Mouse (Mus musculus) fat pad, adult 2 months (tissue): ENCODE data around the gene Fam168a.
"Not testable (repeated sequence)": the region's sequence is repeated elsewhere in the genome, so short reads cannot be mapped to it uniquely, and the experiment has no call there.

Experiments used
- DNase-seq: peaks from one replicate; pipeline ENCODE4 v3.0.0-alpha.2; 2011; ENCODE audit warnings: low read depth, low spot score; ENCODE audit errors: extremely low read depth

Fam168a gene

GRCm38 (mm10) chr7:100837701-100838100, 131.3 kb downstream of the Fam168a start:
- DNase-seq, result no peak

- DNase-seq, result no peak
These were observed 133.4 kb downstream of the Fam168a start for GRCm38 (mm10) chr7:100839632-100840402.

GRCm38 (mm10) chr7:100840906-100841305, 134.5 kb downstream of the Fam168a start:
- DNase-seq, result no peak

- DNase-seq, result no peak
These were observed 135.2 kb downstream of the Fam168a start for GRCm38 (mm10) chr7:100841608-100842007.

- DNase-seq, result no peak
These were observed 135.7 kb downstream of the Fam168a start for GRCm38 (mm10) chr7:100842175-100842574.

GRCm38 (mm10) chr7:100843866-100844265, 137.4 kb downstream of the Fam168a start:
- DNase-seq, result no peak

GRCm38 (mm10) chr7:100844385-100845025, 138.1 kb downstream of the Fam168a start:
- DNase-seq, result no peak

- no peak for DNase-seq
These were observed 138.6 kb downstream of the Fam168a start for GRCm38 (mm10) chr7:100845026-100845400.

GRCm38 (mm10) chr7:100845412-100845811, 139.0 kb downstream of the Fam168a start:
- DNase-seq, result no peak

- DNase-seq, result not testable (repeated sequence)
These were observed 139.6 kb downstream of the Fam168a start for GRCm38 (mm10) chr7:100846033-100846432.

GRCm38 (mm10) chr7:100847131-100847530, 140.7 kb downstream of the Fam168a start:
- no peak for DNase-seq

- no peak for DNase-seq
These were observed 142.3 kb downstream of the Fam168a start for GRCm38 (mm10) chr7:100848744-100849143.

- no peak for DNase-seq
These were observed 143.1 kb downstream of the Fam168a start for GRCm38 (mm10) chr7:100849508-100849907.

GRCm38 (mm10) chr7:100851481-100852356, 145.3 kb downstream of the Fam168a start:
- DNase-seq, result no peak

GRCm38 (mm10) chr7:100853396-100853795, 147.0 kb downstream of the Fam168a start:
- no peak for DNase-seq

GRCm38 (mm10) chr7:100854137-100854814, 147.8 kb downstream of the Fam168a start:
- no peak for DNase-seq

- DNase-seq, result no peak
These were observed 148.4 kb downstream of the Fam168a start for GRCm38 (mm10) chr7:100854861-100855260.

- no peak for DNase-seq
These were observed 148.9 kb downstream of the Fam168a start for GRCm38 (mm10) chr7:100855300-100855699.

- no peak for DNase-seq
These were observed 149.5 kb downstream of the Fam168a start for GRCm38 (mm10) chr7:100855795-100856573.

- no peak for DNase-seq
These were observed 154.0 kb downstream of the Fam168a start for GRCm38 (mm10) chr7:100860450-100860849.
